Mouse (Mus musculus) cerebellum, postnatal 36 days (tissue): ENCODE measurements around the gene Gramd1b.
A peak's percentile ranks its signal among the peaks of the same experiment; 100 is the strongest.

ENCODE experiments used
- DNase-seq, 2 experiments: peaks; one replicate each; pipeline ENCODE4 v3.0.0; 2021 to 2022; ENCODE audit warnings: mixed read lengths in 2 of 2

Gramd1b gene

GRCm38 (mm10) chr9:40356768-40357446, 174.3 kb downstream of the Gramd1b start:
- DNase-seq: no peak

DNA sequence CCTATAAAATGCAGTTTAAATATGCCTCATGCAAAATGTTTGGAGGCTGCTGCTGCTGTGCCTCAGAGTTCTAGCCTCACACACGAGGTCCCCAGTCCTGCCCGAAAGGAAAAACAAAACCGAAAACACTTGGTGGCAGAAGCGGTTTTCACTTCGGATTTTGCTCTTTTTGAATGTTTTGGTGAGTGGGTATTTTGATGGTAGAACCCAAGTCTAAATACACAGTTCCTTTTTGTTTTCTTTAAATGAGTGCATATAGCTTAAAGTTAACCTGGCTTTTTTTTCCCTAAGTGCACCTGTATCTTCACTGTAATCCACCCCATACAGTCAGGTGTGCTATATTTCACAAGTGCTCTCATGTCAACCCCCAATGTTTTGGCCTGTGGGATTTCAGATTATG, 174.8 kb downstream of the Gramd1b start:
- DNase-seq: no peak

GRCm38 (mm10) chr9:40355406-40355805, 175.8 kb downstream of the Gramd1b start:
- DNase-seq: peak; percentile 52 to 54

GRCm38 (mm10) chr9:40353596-40353995, 177.6 kb downstream of the Gramd1b start:
- DNase-seq: no peak

DNA sequence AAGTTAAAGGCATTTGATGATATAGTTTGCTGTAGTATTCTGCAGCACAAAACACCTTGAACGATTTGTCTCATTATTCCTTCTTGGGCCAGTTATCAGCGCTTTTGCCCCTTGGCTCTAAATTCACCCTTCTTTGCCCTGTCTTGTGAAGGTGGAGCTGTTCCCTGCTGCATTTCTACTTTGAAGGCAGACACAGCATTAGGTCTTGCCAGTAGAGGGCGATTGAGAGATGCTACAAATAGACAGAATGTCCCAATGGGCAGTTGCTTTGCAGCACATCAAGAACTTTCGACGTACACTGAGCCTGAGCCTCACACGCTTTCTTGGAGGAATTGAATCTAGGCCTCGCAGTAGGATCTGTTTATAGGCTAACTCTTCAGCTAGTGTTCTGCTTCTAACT, 180.5 kb downstream of the Gramd1b start:
- peak; percentile 65 to 78 for DNase-seq

- no peak for DNase-seq
Observed at GRCm38 (mm10) chr9:40350052-40350451, 181.1 kb downstream of the Gramd1b start.

DNA sequence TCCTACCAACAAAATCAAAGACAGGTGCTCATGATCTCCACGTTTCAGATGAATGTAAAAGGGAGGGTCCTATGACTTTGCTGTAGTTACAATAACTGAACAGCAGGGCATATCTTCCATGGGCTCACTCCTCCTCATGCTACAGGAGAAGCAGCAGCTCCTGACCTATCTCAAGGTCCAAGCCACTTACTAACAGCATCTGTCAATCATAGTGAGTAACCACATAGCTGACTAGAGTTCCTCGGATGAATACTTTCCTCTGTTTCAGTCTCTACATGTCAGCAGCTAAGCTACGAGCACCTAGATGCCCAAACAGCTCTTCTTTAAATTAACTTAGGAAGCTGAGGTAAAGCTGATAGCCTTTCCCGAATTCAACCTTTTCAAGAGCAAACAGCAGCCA, 181.6 kb downstream of the Gramd1b start:
- DNase-seq: no peak

GRCm38 (mm10) chr9:40348714-40349233, 182.4 kb downstream of the Gramd1b start:
- DNase-seq: no peak

DNA sequence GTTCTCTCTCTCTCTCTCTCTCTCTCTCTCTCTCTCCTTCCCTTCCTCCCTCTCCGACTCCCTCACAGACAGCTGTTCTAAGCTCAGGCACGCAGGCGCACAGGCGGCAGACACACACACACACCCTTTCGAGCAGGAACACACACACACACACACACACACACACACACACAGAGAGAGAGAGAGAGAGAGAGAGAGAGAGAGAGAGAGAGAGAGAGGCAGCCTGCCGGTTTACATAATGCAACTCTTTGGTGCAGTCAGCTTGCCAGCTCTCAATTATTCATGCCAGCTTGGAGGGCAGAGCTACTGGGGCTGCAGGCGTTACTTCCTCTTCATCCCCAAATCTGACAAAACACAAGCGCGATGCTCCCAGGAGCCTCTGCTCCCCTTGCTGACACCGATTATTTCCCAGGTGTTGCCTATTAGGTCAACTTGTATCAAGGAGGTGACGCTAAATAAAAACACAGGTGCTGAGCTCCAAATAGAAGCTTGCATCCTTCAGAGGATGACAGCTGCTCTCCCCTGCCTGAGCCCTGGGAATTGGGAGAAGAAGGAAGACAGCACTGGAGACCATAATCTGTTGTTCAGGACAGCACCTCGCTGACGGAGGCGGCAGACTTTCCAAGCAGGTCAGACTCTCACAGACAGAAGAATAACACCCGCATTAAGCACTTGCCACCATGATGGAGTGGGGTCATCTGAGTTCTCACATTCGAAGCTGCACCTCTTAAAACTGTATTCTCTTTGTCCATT, 184.8 kb downstream of the Gramd1b start:
- DNase-seq: peak; percentile 76 to 83

GRCm38 (mm10) chr9:40345493-40346231, 185.5 kb downstream of the Gramd1b start:
- DNase-seq: peak; percentile 39 to 58

GRCm38 (mm10) chr9:40344801-40345492, 186.2 kb downstream of the Gramd1b start:
- peak; percentile 40 to 55 for DNase-seq

- DNase-seq: no peak
Observed at GRCm38 (mm10) chr9:40343828-40344227, 187.4 kb downstream of the Gramd1b start.

DNA sequence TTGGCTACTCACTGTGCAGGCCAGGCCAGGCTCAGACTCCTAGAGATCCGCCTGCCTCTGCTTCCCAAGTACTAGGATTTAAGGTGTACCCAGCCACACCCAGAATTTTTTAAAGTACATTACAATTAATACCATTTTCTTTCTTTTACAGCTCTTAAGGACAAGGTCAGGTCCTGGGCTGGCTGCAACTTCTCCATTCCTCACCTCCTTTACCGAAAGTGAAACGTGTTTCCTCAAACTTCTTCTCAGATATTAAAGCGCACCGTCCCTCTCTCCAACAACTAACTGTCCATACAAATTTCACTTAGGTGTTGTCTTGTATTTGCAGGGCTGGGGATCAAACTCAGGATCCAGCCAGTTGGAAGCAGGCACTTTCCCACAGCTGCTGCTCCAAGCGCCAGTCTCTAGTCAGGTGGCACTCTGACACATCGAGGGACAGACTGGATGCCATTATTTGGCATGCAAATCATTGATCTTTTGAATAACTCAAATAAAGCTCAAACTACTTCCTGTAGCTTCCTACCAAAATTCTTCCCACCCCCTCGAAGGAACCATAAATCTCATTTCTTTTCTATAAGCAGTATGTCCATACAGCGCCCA, 188.0 kb downstream of the Gramd1b start:
- no peak for DNase-seq

- DNase-seq: no peak
Observed at GRCm38 (mm10) chr9:40342101-40342500, 189.1 kb downstream of the Gramd1b start.

- no peak for DNase-seq
Observed at GRCm38 (mm10) chr9:40339578-40339977, 191.6 kb downstream of the Gramd1b start.

- no peak for DNase-seq
Observed at GRCm38 (mm10) chr9:40337131-40337820, 193.9 kb downstream of the Gramd1b start.

- DNase-seq: peak; percentile 53 to 58
Observed at GRCm38 (mm10) chr9:40336701-40337100, 194.5 kb downstream of the Gramd1b start.

GRCm38 (mm10) chr9:40334617-40335016, 196.6 kb downstream of the Gramd1b start:
- peak in 1 of 2 experiments; percentile 48 for DNase-seq

GRCm38 (mm10) chr9:40333649-40334396, 197.4 kb downstream of the Gramd1b start:
- DNase-seq: peak; percentile 94 to 95

DNA sequence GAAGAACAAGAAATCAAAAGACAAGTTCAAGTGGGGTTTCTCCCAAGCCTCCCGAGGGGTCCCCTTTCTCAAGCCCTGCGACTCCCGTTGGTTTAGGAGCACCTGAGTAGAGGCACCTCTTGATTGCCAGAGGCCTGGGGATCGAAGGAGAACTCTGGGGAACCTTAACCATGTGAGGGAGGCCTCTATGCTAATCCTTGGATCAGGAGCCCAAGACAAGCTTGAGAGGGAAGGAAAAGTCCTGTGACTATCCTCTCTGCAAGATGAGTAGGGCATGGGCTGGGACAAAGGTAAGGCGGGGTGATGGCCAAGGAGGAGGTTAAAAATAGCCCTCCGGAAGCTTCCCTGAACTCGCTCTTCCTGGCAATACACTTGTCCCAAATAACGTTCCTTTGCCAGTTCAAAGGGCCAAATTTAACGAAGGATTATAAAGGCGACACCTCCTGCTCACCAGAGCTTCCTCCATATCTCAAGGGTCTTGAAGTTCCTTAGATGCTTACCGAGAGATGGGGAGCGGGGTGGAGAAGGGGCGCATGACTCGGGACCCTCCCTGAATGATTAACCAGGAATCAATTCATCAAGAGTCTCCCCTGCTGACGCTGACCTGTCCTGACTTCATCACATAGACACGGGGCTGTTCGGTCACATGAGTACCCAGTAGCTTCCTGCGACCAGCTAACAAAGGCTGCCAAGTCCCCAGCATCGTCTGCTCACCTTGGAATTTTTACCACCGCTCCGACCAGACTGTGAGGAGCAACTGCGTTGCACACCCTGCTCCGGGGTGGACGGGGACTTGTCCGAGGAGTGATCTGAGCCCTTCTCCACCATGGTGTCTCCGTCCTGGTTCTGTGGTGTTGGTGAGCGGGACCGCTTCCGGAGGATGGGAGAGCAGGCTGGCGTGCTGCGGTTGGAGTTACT, 198.2 kb downstream of the Gramd1b start:
- DNase-seq: peak in 1 of 2 experiments; percentile 67
